Mouse (Mus musculus) cerebellum, adult 8-10 months (tissue): ENCODE measurements around the gene Hspb3.

Source experiments
- DNase-seq: peaks from one replicate; pipeline ENCODE4 v3.0.0; 2022

The Hspb3 gene

DNA sequence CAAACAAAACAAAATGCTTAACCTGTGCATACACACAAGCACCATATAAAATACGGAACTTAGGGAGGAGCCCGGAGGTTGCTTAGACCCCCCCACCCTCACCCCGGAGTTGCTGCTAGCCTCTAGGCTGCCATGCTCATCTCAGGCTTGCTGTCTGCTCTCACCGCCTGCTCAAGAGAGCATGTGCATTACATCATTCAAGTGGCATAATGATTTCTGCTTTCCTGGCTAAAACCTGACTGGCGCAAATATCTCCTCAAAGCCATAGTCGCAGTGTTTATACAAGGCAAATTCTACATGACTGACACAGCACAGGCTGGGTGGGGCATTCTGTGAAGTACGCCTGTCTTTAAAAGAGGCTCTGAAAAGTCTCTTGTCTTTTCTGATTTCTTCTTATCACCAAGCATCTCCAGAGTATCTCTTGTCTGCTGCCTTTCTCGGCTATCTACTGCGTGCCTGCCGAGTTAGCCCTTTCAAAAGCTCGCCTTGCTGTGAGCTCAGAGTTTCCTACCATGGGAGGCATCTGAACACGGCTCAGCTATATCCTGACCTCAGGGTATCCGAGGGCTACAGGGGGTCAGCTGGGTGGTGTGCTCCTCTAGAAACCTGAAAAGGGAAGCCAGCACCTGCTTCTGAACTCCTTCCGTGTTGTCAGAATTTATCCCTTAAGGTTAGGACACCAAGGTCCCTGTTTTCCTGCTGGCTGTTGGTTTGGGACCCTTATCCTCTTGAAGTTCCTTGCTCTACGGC lies 28.6 kb downstream of the Hspb3 start:
- DNase-seq, result no peak

DNA sequence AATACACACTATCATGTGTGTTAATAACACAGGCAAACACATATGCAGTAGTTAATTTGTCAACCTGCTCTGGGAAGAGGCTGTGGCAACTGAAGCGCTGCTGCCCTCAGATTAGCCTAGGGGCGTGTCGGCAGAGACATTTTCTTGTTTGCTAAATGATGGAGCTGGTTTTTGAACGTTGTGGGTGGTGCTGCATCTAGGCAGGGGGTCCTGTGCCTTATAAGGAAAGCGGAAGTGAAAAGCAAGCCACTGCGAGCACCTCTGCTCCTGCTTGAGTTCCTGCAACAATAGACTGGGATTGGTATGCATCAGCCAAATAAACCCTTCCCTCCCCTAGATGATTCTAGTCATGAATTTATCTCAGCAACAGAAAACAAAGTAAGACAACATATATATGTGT lies 31.0 kb downstream of the Hspb3 start:
- DNase-seq, result no peak

DNA sequence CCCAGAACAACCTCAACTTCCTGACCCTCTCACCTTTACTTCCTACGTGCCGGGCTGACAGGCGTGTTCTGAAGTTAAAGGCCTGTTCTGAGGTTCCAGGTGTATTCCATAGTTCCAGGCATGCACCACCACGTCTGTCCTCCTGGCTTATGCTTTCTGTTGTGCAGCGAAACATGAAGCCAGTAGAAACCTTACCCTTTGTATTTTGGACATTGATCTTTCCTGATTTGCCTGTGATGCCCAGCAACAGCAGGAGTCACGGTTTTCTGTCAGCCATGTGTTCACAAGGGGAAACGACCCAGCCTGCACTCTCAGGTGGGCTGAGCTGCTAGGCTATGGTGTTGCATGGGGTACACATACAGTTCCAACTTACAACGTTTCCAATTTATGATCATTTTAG lies 35.9 kb downstream of the Hspb3 start:
- no peak for DNase-seq

DNA sequence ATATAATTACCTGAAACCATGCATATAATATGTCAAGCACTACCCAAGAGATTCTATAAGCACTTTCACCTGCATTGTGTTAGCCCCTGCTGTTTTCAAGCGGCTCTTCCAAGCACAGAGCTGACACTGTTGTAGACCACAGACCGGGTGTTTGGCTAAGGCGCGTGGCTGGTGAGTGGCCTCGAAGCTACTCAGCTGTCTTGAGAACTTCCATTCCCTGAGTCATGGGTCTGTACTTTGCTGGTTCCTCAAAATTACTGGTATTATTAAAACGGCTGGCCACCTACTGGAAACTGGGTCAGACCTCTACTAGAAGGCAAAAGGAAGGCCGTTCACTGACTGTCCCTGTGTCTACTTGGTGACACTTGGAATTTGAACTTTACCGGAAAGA lies 40.6 kb downstream of the Hspb3 start:
- no peak for DNase-seq

DNA sequence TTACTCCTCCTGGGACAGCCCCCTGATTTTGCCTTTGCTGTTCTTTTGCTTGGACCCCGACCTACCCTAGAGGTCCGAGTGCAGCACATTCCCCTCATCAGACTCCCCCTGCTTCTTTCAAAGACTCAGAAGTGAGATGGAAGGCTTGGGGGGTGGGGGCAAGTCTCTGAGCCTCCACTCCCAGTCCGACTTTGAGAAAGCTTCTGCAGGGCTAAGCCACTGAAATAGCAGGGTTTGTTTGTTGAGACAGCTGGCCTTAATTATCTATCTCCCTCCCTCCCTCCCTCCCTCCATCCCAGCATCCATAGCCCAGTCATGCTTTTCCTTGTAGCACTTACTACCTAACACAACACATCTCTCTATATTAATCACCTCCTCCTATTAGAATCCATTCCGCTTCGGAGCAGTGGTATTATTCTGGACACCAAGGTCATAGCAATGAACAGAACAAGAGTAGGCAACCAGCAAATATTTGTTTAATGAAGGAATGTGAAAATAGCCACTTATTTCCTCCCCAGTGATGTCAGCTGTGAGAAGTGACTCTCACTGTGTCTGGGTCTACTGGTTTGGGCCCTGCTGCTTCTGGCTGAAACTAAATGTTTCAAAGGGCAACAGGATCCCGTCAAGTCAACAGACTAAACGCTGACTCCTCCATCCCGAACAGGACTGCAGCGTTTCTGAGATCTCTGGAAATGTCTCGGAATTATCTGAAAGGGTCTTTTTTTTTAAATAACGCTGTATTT lies 41.2 kb downstream of the Hspb3 start:
- DNase-seq, result no peak

DNA sequence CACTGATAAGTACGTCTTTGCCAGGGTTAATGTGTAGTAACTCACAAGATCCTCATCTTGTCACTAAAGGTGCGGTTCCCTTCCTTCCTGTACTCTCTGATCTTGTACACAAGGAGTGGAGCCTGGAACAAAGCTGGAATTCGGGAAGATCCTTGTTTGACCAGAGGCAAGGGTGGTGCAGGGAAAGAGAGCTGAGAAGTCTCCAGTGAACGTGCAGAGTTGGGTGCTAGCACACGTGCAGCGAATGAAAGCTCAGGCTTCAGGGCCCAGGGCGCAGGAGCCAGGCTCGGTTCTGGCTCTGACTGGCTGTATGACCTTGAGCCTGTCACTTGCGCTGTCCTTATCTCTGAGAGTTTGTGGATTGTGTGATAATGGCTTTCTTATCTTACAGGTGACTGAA lies 44.5 kb downstream of the Hspb3 start:
- DNase-seq, result no peak

DNA sequence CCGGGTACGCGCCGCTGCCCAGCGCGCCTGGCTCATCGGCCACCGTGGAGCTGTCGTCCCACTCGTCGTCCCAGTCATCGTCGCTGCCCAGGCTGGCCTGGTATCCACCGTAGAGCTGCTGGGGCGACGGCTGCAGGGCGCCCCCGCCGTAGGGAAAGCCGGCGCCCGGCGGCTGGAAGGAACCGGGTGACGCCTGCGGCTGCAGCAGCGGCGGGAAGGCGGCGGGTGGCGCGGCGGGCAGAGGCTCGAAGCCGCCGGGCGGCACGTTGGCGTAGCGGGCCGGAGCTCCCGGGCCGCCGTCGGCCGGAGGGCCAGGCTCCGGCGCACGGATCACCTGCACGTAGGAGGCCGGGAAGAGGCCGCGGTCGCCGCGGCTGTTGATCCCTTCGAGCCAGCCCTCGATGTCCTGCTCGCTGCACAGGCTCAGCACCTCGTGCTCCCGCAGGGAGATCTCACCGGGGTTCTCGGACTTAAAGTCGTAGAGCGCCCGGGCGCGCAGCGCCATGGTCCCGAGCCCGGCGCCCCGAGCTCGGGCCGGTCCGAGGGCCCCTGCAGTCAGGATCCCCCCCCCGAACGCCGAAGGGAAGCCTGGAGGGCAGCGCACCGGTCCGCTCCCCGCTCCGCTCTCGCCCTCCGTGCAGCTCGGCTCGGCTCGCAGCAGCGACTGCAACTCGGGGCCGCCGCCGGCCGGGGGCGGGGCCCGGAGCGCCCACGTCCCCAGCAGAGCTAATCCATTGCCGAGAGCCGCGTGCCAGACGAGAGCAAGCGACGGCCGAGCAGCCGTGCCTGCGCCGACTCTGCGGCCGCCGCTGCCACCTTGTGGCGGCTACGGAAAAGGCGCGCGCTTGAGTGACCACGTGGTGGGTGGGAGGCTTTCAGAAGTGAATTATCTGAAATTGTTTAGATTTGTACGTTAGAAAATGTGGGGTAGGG lies 45.3 kb downstream of the Hspb3 start, which contains the start of gene Snx18:
Gene Snx18 (minus strand): TSS at position 674 of the 933 bp plus-strand sequence.
- peak; percentile 89 for DNase-seq

DNA sequence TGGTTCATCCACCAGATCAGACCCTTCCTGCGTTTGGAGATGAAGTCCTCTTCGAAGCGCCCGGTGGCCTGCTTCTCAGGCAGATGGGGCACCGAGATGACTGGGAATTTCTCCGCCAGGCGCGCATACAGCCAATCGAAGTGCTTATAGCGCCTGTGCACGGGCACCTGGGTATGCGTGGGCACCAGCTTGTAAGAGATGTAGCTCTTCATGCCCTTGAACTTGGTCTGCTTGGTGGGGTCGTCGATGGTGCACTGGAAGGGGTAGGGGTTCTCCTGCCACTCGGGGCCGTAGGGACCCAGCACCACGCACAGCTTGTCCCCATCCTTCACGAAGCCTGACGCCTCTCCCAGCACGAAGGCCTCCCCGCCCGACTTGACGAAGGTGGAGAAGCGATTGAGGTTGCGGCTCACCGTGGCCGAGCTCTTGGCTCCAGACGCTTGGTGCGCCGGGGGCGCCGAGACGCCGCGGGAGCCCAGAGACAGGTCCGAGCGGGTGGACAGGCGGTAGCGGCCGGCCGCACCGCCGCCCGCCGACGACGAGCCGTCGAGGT lies 46.1 kb downstream of the Hspb3 start:
- no peak for DNase-seq

DNA sequence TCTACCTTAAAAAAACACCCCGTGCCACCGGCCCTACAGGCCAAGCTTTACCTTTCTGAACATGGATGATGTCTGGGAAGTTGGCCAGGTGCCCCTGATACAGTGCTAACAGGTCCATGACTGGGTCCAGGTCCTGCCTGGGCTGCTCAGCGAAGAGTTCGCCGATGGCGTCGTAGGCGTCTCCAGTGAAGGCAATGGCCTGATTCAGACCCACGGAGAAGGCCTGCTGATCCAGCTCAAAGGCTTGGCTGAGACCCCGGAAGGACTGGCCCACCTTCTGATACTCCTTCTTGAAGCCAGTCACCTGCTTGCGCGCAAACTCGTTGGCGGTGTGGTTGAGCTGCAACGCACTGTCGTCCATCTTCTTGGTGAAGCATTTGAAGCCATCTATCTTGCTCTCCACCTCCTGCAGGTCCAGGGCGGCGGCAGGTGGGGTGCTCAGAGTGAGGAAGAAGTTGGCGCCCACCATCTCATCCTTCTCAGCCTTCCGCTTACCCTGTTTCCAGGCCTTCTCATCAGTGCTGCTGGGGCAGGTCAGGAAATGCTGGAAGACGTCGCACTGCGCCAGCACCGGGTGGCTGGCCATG lies 46.6 kb downstream of the Hspb3 start:
- DNase-seq, result no peak

DNA sequence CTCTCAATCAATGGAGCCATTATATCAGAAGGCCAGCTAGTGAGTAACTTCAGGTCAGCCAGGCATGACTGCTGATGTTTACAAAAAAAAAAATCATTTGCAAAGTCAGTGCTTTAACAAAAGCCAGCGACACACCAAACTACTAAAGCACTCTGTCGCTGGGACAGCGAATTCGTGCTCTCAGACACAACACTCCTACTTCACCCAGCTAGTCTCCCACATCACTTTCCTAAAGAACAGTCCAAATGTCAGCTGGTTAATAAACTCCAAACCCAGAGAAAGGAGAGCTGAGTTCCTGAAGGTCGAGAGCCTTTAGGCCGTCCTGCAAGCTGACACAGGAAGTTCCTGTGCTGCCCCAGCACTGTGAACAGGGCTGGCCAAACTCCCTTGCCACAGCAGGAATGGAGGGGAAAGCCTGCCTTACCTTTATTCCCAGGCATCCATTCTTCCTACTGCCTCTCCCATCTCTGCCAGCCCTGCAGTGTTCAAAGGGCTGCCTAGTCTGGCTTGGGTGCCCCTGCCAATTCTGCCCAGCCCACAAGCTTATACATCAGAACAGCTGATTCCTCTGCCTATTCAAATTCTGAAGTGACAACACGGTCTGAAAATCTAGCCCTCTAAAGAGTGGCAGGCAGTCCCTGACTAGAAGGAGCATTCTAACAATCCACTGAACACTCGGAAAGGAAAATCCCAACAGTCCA lies 47.4 kb downstream of the Hspb3 start:
- DNase-seq, result no peak

DNA sequence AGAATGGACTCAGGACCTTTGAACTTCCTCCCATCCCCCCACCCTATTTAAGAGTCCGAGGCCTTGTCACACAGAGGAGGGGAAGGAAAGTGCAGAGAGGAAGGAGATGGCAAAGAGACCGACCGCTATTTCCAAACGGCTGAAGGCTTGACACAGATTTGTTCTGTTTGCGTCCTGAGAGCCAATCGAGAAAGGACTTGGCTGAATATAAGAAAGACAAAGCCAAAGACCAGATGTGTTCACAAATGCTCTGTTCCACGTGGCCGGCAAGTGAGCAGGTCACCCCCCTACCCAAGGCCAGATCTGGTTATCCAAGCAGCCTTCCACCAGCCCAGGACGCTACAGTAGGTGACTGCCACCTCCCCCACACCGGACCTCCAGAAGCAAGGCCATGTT lies 47.9 kb downstream of the Hspb3 start:
- no peak for DNase-seq

DNA sequence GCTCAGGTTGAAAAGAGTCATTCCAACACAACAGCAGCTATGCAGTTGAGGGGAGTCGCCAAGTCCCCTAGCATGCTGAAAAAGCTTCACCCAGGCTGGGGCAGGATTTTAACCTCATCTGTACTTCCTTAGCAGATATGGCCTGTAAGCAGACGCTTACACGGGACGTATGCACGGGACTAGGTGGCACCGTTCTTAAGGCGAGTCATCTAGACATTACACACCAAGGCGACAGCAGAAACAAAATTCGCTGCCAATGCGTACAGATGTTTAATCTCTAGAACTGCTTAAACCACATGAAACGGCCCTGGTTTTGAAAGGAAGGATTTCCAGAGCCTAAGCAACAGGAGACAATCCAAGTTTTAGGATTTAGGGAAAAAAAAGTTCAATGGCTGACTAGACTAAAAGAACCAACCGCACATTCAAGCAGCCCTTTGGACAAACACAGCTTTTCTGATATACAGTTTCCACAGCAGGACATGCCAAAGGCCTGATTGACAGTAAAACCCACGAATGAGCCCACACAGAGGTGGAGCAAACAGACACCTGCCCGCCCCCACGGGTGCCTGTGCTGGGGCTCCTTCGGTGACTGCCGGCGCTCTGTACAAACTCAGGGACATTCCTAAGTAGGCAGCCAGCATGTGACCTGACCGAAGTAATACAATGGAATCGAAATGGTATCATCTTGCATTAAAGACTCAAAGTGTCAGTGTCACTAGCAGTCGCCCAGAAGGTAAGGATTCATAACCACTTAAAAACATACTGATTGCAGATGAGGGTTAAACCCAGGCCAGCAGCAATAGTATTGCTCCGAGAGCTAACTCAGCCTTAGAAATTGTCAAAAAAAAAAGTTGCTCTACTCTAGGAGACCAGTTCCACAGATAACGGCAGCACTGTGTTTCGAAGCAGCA lies 48.6 kb downstream of the Hspb3 start:
- peak; percentile 72 for DNase-seq

DNA sequence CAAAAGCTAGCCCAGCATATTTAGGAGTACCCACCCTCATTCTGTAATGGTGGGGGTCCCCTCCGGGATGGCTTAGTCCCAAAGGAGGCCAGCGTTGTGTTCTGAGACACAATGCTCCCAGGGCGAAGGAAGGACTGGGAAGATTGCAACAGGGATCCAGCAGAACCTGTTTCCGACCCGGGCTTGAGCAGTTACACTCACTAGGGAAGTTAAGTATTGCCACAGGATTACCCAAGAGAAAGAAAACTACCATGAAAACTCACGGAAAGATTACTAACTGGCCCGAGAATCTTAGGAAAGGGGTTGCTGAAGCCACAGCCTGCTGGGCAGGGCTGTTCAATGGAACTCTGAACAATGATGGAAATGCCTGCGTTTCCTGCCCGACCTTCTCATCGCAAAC lies 49.6 kb downstream of the Hspb3 start:
- DNase-seq, result no peak

DNA sequence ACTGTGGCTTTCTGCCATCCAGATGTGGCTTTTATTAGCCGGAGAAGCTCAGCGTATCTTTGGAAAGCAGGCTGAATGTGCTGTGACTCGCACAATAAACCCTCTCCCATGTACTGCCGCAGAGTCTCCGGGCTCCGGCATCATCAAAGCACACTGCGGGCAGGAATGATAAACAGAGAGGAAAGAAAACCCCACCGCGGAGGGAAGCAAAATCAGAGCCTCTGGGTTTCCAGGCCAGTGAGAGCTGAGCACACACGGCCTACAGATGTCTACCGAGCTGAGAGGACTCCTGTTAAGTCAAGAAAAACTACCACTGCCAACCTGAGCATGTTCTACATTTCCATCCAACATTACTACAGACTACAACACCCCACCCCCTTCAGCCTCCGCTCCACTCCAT lies 50.1 kb downstream of the Hspb3 start:
- DNase-seq, result no peak
